Mouse (Mus musculus) left cerebral cortex, adult 8-10 months (tissue): ENCODE data around the gene Srpk2. TPM values are rescaled to one million over a fixed set of nuclear protein-coding genes. Genes with fewer than 3 reads are reported as not detected.
A peak's percentile ranks its signal among the peaks of the same experiment; 100 is the strongest.
"Not testable (repeated sequence)": the region's sequence is repeated elsewhere in the genome, so short reads cannot be mapped to it uniquely, and the experiment has no call there.

Source experiments
- DNase-seq, 2 experiments: peaks; one replicate each; pipeline ENCODE4 v3.0.0; 2022; ENCODE audit warnings: low spot score in 2 of 2
- total RNA-seq, 4 experiments: library from RNA; stranded (reverse); gene quantifications; 2 replicates each; pipeline ENCODE4 v1.2.4; 2022

The Srpk2 gene
- total RNA-seq: 100 to 1,000 TPM; 175 to 211 (median 194) TPM

DNA sequence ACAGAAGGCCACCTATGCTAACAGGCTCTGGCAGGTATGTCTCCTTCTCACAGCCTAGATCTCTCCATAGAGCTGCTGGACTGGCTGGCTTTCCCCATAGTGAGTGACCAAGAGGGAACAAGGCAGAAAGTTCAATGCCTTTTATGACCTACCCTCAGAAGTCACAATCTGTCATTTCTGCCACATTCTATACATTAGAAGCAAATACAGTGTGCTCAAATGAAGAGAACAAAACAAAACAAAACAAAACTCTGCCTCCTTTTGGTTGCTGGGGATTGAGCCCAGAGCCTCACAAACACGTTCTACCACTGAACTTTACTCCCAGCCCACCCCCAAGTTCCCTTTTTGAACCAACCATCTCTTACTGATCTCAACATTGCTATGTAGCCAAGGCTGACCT lies at the start of gene Srpk2:
Gene Srpk2, minus strand, starts transcription at position 101 of the 400 bp plus-strand sequence.
- no peak for DNase-seq

DNA sequence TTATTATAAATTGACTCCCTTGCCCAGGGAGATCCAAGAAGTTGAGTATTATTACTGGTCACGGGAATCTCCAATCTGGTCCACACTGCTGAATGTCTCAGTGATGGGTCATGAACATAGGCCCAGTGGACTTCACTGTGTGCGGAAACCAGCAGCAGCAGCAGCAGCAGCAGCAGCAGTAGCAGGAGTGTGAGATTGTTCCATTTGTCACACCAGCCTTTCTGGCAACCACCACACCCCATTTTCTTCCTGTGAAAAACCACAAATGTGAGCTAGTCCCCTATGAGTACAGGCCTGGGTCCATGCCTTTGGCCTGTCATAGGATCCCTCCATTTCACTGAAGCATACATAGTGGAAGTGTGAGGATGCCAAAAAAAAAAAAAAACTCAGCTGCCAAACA lies 37.5 kb upstream of the Srpk2 start:
- DNase-seq: no peak

DNA sequence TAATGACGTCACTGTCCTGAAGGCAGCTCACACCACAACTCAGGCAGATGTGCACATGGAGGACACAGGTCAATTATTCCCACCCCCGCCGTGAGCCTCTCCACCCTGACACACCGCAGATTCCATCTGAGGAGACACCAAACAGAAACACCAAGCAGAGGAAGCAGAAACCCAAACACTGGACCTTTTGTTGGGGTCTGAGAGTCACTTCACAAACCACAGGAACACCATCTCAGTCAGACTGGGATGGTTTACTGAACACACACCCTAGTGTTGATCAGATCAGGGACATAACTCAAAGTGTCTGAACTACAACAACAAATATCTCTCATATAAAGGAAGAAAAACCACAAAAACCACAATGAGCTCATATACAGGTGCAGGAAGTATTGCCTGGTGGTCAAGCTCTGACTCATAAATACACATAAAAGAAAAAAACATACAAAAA lies 34.5 kb upstream of the Srpk2 start:
- no peak for DNase-seq

DNA sequence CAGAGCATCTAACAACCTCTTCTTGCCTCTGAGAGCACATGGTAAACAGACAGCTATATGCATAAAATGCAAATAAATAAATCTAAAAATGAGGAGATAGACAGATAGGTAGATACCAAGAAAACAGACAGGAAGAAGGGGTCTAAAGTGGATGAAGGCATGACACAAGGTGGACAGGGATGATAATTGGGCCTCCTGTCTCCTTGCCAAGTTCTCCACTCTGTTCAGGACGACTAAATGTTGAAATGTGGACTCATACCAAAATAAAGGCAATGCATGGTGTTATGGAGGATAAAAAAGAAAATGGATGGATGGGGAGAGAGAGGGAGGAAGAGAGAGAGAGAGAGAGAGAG lies 33.7 kb upstream of the Srpk2 start:
- no peak for DNase-seq

DNA sequence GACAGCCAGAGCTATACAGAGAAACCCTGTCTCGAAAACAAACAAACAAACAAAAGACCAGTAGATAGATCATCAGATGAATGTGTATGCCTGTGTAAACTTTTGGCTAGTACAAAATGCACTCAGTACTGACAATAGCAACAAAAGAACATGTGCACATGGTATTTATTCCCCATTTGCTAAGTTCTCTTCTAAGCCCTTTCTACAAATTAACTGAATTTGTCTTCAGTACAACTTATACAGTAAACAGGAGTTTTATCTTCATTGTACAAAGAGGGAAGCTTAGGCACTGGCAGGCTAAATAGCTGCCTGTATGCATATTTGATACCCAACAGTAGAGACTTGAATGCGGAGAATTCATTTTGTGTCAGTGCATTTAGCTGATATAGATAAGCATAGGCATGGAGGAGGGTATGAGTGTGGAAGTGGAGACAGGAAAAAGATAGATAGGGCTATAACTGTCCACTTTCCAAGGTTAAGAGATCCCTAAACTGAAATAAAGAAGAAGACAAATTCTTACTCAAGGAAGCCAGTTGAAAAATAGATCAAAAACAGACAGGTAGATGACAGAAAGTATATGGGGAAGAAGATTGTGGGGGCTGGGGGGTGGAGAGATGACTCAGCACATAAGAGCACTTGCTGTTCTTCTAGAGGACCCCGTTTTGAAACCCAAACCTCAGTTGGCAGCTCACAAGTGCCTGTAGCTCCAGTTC lies 33.2 kb upstream of the Srpk2 start:
- DNase-seq: no peak

DNA sequence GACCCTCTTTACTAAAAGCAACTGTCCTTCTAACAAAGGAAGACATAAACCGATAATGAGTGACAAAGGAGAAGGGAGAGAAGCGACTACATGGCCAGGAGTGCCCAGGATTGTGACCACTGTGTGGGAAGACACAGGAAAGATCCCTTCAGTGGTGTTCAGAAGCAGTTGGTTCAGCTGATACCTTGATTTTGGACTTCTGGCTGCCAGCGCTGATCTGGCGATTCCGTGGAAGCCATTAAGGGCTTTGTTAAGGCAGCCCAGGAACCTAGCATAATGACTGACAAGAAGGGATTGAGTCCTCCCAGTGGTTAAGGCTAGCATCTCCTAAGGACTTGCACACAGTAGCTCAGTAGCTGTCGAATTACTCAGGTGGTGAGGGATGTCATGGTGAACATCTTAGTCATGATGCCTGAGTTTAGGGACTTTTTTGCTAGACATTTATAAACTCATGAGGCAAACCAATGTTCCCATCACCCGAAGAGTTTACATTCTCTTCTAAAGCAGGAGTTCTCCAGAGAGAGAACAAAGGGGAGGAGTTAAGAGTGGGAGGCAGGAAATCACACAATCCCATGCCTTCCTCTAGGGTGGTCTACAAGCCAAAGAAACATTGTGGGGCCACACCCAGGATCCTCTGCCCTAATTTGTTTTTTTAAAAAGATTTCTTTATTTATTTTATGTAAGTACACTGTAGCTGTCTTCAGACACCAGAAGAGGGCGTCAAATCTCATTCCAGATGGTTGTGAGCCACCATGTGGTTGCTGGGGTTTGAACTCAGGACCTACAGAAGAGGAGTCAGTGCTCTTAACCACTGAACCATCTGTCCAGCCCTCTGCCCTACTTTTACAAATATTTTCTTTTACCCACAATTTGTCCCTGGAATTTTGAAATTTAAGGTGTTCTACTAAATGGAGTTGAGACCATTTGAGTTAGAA lies 29.3 kb upstream of the Srpk2 start:
- DNase-seq: no peak

DNA sequence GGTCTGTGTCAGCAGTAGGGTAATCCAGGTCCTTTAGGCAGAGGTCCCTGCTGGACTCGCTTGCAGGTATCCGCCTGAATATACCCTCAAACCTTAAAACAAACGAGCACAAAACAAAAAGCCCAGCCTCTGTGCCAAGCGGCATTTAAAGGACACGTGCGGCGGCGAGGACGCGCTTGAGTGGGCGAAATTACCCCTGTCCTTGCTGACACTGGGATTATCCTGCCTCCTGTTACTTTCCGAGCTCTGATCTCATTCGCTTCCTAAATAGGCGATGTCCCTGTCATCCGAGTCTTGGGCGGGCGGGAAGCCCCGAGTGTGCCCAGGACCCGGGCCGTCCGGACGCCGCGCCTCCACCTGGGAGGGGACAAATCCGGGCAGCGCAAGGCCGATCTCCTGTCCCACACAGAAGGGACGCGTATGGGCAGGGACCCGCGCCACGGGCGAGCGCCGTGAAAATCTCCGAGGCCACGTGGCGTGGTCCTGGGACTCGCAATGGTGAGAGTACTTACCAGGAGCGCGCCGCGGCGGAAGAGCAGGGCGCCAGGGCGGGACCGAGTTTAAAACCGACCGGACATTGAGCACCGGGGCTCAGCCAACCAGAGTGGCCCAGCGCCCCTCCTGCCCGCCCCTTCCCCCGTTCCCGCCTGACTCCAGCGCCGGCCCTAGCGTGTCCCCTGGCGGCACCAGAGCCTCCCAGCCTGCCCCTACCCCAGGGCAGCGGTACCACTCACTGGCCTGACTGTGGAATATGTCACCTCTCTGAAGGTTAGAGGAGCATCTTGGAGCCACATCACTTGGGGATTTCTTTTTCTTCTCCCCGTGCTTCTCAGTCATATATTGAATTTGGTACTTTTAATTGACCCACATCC lies 27.9 kb upstream of the Srpk2 start:
- peak; percentile 28 to 32 for DNase-seq

DNA sequence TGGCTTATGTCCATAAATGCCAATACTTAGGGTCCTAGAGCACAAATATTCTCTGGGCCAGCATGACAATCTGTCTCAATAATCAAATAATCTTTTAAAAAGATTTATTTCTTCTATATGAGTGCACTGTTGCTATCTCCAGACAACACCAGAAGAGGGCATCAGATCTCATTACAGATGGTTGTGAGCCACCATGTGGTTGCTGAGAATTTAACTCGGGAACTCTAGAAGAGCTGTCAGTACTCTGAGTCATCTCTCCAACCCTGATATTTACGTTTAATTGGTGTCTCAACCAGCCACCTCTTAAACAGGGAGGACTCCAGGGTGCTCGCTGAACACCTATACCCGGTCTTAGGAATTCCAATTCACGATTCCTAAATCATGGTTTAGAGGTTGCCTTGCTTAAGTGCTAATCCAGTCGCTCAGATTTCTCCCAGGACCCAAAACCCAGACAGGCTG lies 27.3 kb upstream of the Srpk2 start:
- DNase-seq: not testable (repeated sequence)

DNA sequence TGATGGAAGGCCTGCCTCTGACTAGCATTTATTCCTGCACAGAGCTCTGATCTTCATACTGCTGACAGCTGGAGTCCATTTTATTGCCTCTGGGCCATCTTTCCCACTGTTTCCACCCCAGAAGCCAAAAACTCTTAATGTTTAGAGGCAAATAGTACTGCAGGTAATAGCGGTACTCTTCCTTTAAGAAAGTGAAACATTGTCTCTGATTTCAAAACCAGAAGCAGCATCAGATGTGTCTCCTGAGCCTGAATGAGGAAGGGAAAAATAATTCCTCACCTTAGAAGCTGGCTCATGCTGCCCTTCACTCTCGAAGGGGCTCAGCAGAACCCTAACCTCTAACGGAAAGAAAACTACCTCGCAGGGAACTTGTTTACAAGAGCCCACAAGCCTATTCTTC lies 26.8 kb upstream of the Srpk2 start:
- DNase-seq: no peak

DNA sequence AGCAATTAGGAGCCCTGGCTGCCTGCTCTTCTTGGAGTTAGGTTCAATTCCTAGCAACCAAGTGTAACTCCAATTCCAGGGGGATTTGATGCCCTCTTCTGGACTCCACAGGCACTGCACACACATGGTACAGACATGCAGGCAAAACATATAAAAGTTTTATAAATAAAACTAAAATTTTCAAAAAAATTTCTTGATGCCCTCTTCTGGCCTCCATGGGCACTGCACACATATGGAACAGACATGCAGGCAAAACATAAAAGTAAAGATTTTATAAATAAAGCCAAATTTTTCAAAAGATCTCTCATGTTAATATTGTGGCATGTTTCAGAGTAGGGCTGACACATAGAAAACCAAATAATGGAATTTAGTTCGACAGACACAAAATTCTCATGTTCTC lies 25.2 kb upstream of the Srpk2 start:
- no peak for DNase-seq

DNA sequence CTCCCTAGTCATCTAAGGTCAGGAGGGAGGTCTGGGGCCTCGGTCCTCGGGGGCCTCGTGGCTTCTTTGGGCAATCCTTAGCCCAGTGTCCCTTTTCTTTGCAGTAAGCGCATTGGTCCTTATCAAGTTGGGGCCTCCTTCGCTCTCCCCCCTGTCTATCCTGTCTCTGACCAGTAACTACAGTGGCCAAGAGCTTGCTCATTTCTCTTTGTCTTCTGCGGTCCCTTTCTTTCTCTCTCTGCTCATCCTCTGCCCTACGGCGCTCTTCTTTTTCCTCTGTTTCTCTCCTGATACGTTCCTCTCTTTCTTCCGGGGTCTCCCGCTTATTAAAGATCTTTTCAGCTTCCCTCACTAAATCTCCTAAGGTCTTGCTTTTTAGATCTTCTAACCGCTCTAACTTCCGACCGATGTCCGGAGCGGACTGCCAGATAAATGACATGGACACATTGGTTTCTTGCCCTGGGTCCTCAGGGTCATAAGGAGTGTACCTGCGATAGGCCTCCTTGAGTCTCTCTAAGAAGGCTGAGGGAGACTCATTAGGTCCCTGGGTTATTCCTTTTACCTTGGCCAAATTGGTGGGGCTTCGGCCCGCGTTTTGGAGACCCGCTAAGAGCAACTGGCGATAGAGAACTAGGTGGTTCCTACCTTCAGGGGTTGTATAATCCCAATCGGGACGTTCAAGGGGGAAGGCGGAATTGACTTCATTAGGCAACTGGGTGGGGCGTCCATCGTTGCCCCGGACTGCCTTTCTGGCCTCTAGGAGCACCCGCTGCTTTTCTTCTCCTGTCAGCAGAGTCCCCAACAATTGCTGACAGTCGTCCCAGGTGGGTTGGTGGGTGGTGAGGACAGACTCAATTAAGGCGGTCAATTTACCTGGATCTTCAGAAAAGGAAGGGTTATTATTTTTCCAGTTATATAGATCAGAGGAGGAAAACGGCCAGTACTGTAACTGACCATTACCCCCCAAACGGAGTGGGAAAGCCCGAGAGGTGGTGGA lies 22.5 kb upstream of the Srpk2 start:
- DNase-seq: not testable (repeated sequence)

DNA sequence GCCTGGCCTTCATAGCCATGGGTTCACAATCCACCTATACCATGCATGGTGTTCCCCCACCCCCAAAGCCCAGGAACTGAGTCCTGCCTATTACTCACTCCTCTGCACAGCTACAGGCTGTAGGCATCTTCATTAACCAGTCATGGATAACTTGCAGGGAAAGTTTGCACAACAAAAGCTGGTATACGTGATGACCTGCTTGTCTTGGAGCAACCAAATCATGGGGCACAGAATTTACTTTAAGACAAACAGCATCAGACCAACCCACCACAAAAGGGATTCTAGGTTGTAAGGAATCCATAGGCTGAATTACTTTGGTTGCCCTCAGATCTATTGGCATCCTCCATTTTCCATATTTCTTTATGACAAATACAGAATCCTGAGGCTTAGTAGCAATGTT lies 13.0 kb upstream of the Srpk2 start:
- DNase-seq: no peak

DNA sequence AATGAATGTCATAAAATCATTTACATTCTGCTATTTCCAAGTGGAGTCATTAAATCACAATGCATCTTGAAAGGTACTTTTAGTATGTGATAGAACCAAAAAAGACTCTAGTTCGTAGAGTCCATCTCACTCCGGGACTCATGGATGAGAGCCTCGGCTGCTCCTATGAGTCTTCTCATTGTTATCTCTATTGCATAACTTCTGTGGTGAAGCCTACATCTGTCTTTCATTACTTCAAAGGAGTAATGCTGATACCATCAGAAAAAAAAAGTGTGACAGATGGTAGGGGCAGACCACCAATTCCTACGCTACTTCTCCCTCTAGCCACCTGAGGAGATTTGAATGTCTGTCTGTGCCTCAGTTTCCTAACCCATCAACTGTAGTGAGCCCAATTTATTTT lies 986 bp downstream of the Srpk2 start:
- no peak for DNase-seq

DNA sequence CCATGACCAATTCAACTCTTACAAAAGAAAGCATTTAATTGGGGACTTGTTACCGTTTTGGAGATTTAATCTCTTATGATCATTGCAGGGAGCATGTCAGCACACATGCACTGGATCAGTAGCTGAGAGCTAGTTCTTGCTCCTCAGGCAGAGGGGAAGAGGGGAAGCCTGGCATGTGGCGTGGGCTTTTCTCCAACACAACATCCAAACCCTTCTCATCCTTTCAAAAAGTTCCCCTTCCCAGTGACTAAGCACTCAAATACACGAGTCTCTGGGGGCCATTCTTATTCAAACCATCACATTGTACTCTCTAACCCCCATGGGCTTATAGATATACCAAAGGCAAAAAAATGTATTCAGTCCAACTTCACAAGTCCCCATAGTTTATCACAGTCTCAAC lies 5.4 kb downstream of the Srpk2 start:
- no peak for DNase-seq

DNA sequence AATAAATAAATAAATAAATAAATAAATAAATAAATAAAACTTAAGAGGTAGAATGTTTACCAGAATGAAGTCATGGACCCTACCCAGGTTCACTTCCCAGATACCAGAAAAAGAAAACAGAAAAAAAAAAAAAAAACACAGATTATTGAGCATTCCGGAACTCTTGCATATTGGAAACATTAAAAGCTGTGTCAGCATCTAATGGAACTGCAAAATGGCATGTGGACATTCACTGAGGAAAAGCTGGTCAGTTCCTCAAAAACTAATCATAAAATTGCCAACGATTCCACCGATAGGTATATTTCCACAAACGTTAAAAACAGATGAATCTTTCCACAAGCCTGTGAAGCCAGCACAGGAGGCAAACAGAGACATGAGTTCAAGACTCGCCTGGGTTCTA lies 6.5 kb downstream of the Srpk2 start:
- DNase-seq: no peak

DNA sequence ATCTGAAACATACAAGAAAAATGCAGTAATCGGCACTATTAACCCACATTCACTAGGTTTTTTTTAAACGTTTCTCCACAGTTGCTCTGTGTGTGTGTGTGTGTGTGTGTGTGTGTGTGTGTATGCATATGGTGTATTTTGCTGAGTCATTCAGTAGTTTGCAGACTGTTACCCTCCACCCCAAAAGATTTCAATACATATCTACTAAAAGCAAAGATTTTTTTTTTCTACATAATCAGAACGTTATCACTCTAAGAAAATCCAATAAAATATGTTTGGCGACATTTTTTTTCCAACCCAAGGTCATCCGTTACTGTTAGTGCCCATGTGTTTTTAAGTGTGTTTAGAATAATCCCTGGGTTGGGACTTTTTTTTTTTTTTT lies 7.4 kb downstream of the Srpk2 start:
- DNase-seq: no peak

DNA sequence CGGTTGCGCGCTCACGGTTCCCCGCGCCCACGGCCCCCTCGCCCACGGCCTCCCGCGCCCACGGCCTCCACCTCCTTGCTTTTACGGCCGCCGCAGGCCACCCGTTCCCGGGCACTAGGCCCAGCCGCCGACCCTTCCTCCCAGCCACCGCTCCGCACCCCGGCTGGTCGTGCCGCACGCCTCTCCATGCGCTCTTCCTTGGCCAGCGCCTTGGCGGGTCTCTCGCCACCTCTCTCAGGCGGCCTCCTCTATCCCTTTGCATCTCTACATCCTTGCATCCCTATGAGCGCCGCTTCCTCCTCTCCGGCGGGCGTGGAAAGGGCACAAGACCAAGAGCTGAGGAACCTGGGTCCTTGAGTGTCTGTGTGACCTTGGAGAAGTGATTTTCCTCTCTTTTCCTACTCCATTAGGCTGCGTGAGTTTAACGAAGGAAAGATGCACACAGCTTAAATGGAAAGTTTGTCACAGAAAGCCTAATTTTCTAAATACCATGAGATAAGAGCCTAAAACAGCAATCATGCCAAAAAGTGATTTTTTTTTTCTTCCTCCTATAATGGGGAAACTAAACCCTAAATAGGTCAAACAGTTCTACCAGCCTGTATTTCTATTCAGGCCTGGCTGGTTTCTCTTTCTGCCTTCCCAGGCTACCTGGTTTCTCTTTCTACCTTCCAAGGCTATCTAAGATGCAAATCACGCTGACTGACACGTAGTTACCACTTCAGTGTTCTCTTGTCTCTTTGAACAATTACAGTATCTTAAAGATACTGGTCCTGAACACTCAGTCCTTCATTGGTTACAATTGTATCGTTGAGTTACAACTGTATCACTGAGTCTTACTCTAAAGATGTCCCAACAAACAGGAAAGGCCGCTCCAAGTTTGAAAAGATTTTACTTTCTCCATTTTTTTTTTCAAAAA lies 8.0 kb downstream of the Srpk2 start:
- DNase-seq: peak; percentile 30 to 47

DNA sequence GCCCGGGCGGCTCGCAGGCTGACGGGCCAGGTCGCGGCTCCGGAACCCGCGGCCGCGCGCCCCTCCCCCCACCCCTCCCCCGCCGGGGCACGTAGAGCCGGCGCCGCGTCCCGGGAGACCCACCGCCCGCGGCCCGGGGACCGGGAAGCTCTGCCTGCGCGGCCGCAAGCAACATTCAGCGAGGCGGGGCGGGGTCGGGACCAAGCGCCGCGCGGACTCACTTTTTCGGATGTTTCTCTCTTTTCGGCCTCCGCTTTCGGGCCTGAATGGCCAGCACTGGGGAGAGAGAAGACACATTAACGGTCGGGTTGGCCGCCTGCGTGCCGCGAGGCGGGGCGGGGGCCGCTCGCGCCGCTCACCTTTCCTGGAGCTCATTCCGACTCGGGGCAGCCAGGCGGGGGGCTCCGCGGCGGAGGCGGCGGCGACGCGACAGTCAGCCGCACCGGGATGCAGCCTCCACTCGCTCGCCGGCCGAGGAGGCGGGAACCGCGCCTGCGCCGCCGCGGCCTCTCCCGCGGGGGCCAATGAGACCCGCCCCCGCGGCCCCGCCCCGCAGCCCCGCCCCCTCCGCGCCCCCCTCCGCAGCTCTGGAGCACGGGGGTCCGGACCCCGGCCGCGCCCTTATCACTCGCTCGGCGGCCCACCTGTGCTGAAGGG lies 8.8 kb downstream of the Srpk2 start:
- DNase-seq: peak; percentile 43 to 52
